Mouse (Mus musculus): ENCODE measurements around the gene 1600002K03Rik.

GRCm38 (mm10) chr10:80173358-80173757 lies 614 bp downstream of the 1600002K03Rik start:
- no peak for TF ChIP-seq CTCF (IDR thresholded peaks at IDR 0.05; ENCODE audit: borderline replicate concordance, insufficient read depth, low read depth, low read length)
- no peak for TF ChIP-seq POLR2A (IDR thresholded peaks at IDR 0.05; ENCODE audit: borderline replicate concordance, insufficient read depth, low read length)

Data from cerebellum, adult 2 months (tissue).